Mouse (Mus musculus): ENCODE measurements around the gene Ank3. TPM values are rescaled to one million over a fixed set of nuclear protein-coding genes. Genes with fewer than 3 reads are reported as not detected.

Ank3 gene
- polyA plus RNA-seq, 1 experiment from 2014 or later = 48.9 TPM

GRCm38 (mm10) chr10:69686336-69686735, 287.8 kb downstream of the Ank3 start:
- ATAC-seq (replicated peaks; ENCODE audit: insufficient number of reproducible peaks, low FRiP score, low TSS enrichment) = no peak
- Histone ChIP-seq H3K36me3 (ENCODE audit: control insufficient read depth, insufficient read depth, low read length) (no peaks in the 10 kb centered on the region), H3K4me3 (ENCODE audit: low read depth, low read length) (no peak overlapping the region)

GRCm38 (mm10) chr10:69689096-69689495, 290.5 kb downstream of the Ank3 start:
- Histone ChIP-seq H3K27ac (ENCODE audit: low read depth, low read length) (no peak overlapping the region), H3K36me3 (ENCODE audit: control insufficient read depth, insufficient read depth, low read length) (no peaks in the 10 kb centered on the region), H3K4me3 (ENCODE audit: low read depth, low read length) (no peak overlapping the region), H3K4me2 (no peak overlapping the region), H3K9me3 (replicated peaks; ENCODE audit: control insufficient read depth, low read length) (no peaks in the 10 kb centered on the region), H3K27me3 (ENCODE audit: control insufficient read depth, insufficient read depth, low read length) (no peaks in the 10 kb centered on the region), H3K9ac (ENCODE audit: low read depth, low read length) (no peak overlapping the region), H3K4me1 (ENCODE audit: control insufficient read depth, insufficient read depth, low read length) (peaks cover 4% of the 10 kb centered on the region)
- WGBS (ENCODE audit: insufficient replicate concordance) = 79% methylated on average over 12 of the region's 12 CpGs
- no peak for ATAC-seq (replicated peaks; ENCODE audit: insufficient number of reproducible peaks, low FRiP score, low TSS enrichment)

More at GRCm38 (mm10) chr10:69686336-69686735, 287.8 kb downstream of the Ank3 start:
- WGBS (ENCODE audit: insufficient replicate concordance) = 86% methylated on average over 1 of the region's 1 CpGs
- Histone ChIP-seq H3K27ac (ENCODE audit: low read depth, low read length) (no peak overlapping the region), H3K4me2 (no peak overlapping the region), H3K9me3 (replicated peaks; ENCODE audit: control insufficient read depth, low read length) (peaks cover 2% of the 10 kb centered on the region), H3K27me3 (ENCODE audit: control insufficient read depth, insufficient read depth, low read length) (no peaks in the 10 kb centered on the region), H3K9ac (ENCODE audit: low read depth, low read length) (no peak overlapping the region), H3K4me1 (ENCODE audit: control insufficient read depth, insufficient read depth, low read length) (peaks cover 4% of the 10 kb centered on the region; the same call in 1 of the 2 replicates)

- H3K36me3 ChIP-seq (ENCODE audit: control insufficient read depth, insufficient read depth, low read length) = no peaks in the 10 kb centered on the region
- peak overlapping the region; percentile 49 for H3K4me2 ChIP-seq
- ATAC-seq (replicated peaks; ENCODE audit: insufficient number of reproducible peaks, low FRiP score, low TSS enrichment) = no peak
- peaks cover 4% of the 10 kb centered on the region for H3K4me1 ChIP-seq (ENCODE audit: control insufficient read depth, insufficient read depth, low read length)
- H3K27ac ChIP-seq (ENCODE audit: low read depth, low read length) = no peak overlapping the region
- WGBS (ENCODE audit: insufficient replicate concordance) = 16% methylated on average over 12 of the region's 12 CpGs
- H3K9me3 ChIP-seq (replicated peaks; ENCODE audit: control insufficient read depth, low read length) = no peaks in the 10 kb centered on the region
- no peaks in the 10 kb centered on the region for H3K27me3 ChIP-seq (ENCODE audit: control insufficient read depth, insufficient read depth, low read length)
- H3K4me3 ChIP-seq (ENCODE audit: low read depth, low read length) = peak overlapping the region; percentile 8; the same call in 1 of the 2 replicates
- H3K9ac ChIP-seq (ENCODE audit: low read depth, low read length) = no peak overlapping the region
These were observed 291.8 kb downstream of the Ank3 start for GRCm38 (mm10) chr10:69690131-69690960.

- H3K9me3 ChIP-seq (replicated peaks; ENCODE audit: control insufficient read depth, low read length) = no peaks in the 10 kb centered on the region
- no peaks in the 10 kb centered on the region for H3K27me3 ChIP-seq (ENCODE audit: control insufficient read depth, insufficient read depth, low read length)
- no peak overlapping the region for H3K9ac ChIP-seq (ENCODE audit: low read depth, low read length)
- no peaks in the 10 kb centered on the region for H3K36me3 ChIP-seq (ENCODE audit: control insufficient read depth, insufficient read depth, low read length)
- WGBS (ENCODE audit: insufficient replicate concordance) = 29% methylated on average over 6 of the region's 6 CpGs
- H3K27ac ChIP-seq (ENCODE audit: low read depth, low read length) = no peak overlapping the region
- H3K4me3 ChIP-seq (ENCODE audit: low read depth, low read length) = peak overlapping the region; percentile 8; the same call in 1 of the 2 replicates
- H3K4me1 ChIP-seq (ENCODE audit: control insufficient read depth, insufficient read depth, low read length) = peaks cover 4% of the 10 kb centered on the region
- ATAC-seq (replicated peaks; ENCODE audit: insufficient number of reproducible peaks, low FRiP score, low TSS enrichment) = no peak
- peak overlapping the region; percentile 49 for H3K4me2 ChIP-seq
These were observed 292.4 kb downstream of the Ank3 start for GRCm38 (mm10) chr10:69690961-69691451.

GRCm38 (mm10) chr10:69696019-69696418, 297.4 kb downstream of the Ank3 start:
- Histone ChIP-seq H3K4me1 (ENCODE audit: control insufficient read depth, insufficient read depth, low read length) (no peaks in the 10 kb centered on the region; the same call in 1 of the 2 replicates), H3K4me3 (ENCODE audit: low read depth, low read length) (no peak overlapping the region), H3K9me3 (replicated peaks; ENCODE audit: control insufficient read depth, low read length) (no peaks in the 10 kb centered on the region), H3K9ac (ENCODE audit: low read depth, low read length) (no peak overlapping the region), H3K27me3 (ENCODE audit: control insufficient read depth, insufficient read depth, low read length) (no peaks in the 10 kb centered on the region), H3K27ac (ENCODE audit: low read depth, low read length) (no peak overlapping the region), H3K4me2 (no peak overlapping the region), H3K36me3 (ENCODE audit: control insufficient read depth, insufficient read depth, low read length) (no peaks in the 10 kb centered on the region)
- 75% methylated on average over 9 of the region's 9 CpGs for WGBS (ENCODE audit: insufficient replicate concordance)
- ATAC-seq (replicated peaks; ENCODE audit: insufficient number of reproducible peaks, low FRiP score, low TSS enrichment) = no peak

GRCm38 (mm10) chr10:69698699-69699098, 300.1 kb downstream of the Ank3 start:
- Histone ChIP-seq H3K4me1 (ENCODE audit: control insufficient read depth, insufficient read depth, low read length) (no peaks in the 10 kb centered on the region), H3K9me3 (replicated peaks; ENCODE audit: control insufficient read depth, low read length) (no peaks in the 10 kb centered on the region), H3K27me3 (ENCODE audit: control insufficient read depth, insufficient read depth, low read length) (no peaks in the 10 kb centered on the region), H3K4me3 (ENCODE audit: low read depth, low read length) (no peak overlapping the region), H3K27ac (ENCODE audit: low read depth, low read length) (no peak overlapping the region), H3K9ac (ENCODE audit: low read depth, low read length) (no peak overlapping the region), H3K36me3 (ENCODE audit: control insufficient read depth, insufficient read depth, low read length) (no peaks in the 10 kb centered on the region), H3K4me2 (no peak overlapping the region)
- no peak for ATAC-seq (replicated peaks; ENCODE audit: insufficient number of reproducible peaks, low FRiP score, low TSS enrichment)
- whole genome bisulfite sequencing (ENCODE audit: insufficient replicate concordance) = 84% methylated on average over 1 of the region's 1 CpGs

GRCm38 (mm10) chr10:69701226-69701625, 302.7 kb downstream of the Ank3 start:
- 51% methylated on average over 4 of the region's 4 CpGs for WGBS (ENCODE audit: insufficient replicate concordance)
- H3K36me3 ChIP-seq (ENCODE audit: control insufficient read depth, insufficient read depth, low read length) = no peaks in the 10 kb centered on the region
- H3K4me1 ChIP-seq (ENCODE audit: control insufficient read depth, insufficient read depth, low read length) = peaks cover 4% of the 10 kb centered on the region; the same call in 1 of the 2 replicates
- no peak overlapping the region for H3K27ac ChIP-seq (ENCODE audit: low read depth, low read length)
- no peaks in the 10 kb centered on the region for H3K27me3 ChIP-seq (ENCODE audit: control insufficient read depth, insufficient read depth, low read length)
- no peaks in the 10 kb centered on the region for H3K9me3 ChIP-seq (replicated peaks; ENCODE audit: control insufficient read depth, low read length)
- ATAC-seq (replicated peaks; ENCODE audit: insufficient number of reproducible peaks, low FRiP score, low TSS enrichment) = no peak
- no peak overlapping the region for H3K4me3 ChIP-seq (ENCODE audit: low read depth, low read length)
- H3K9ac ChIP-seq (ENCODE audit: low read depth, low read length) = no peak overlapping the region
- H3K4me2 ChIP-seq = no peak overlapping the region

- H3K4me3 ChIP-seq (ENCODE audit: low read depth, low read length) = peak overlapping the region; percentile 1; the same call in 1 of the 2 replicates
- H3K9me3 ChIP-seq (replicated peaks; ENCODE audit: control insufficient read depth, low read length) = no peaks in the 10 kb centered on the region
- H3K36me3 ChIP-seq (ENCODE audit: control insufficient read depth, insufficient read depth, low read length) = no peaks in the 10 kb centered on the region
- H3K4me1 ChIP-seq (ENCODE audit: control insufficient read depth, insufficient read depth, low read length) = peaks cover 16% of the 10 kb centered on the region
- H3K4me2 ChIP-seq = peak overlapping the region; percentile 53
- WGBS (ENCODE audit: insufficient replicate concordance) = 16% methylated on average over 17 of the region's 17 CpGs
- H3K27ac ChIP-seq (ENCODE audit: low read depth, low read length) = no peak overlapping the region
- H3K9ac ChIP-seq (ENCODE audit: low read depth, low read length) = peak overlapping the region; percentile 24; the same call in 1 of the 2 replicates
- ATAC-seq (replicated peaks; ENCODE audit: insufficient number of reproducible peaks, low FRiP score, low TSS enrichment) = no peak
- no peaks in the 10 kb centered on the region for H3K27me3 ChIP-seq (ENCODE audit: control insufficient read depth, insufficient read depth, low read length)
These were observed 307.5 kb downstream of the Ank3 start for GRCm38 (mm10) chr10:69705806-69706768.
